Mouse (Mus musculus) forebrain, embryonic 11.5 days (tissue): Measurements from ENCODE around the gene Dync2li1. TPM values are rescaled to one million over a fixed set of nuclear protein-coding genes. Genes with fewer than 3 reads are reported as not detected.

ENCODE experiments used
- ATAC-seq: fragments of 200-750 bp; cut with Nextera tagmentation; replicated peaks from 2 replicates; pipeline ENCODE4 v1.8.0; 2017; ENCODE audit warnings: moderate TSS enrichment; ENCODE audit not compliant: low FRiP score
- DNase-seq: peaks from one replicate; pipeline ENCODE4 v3.0.0-alpha.2; 2017; ENCODE audit warnings: low spot score
- H3K27ac ChIP-seq: fragments of 300-500 bp; sonication (generic); 2 replicates; pipeline ENCODE4 v1.5.1; 2014; ENCODE audit warnings: low read depth, low read length
- H3K27me3 ChIP-seq: fragments of 300-500 bp; sonication (generic); 2 replicates; pipeline ENCODE4 v1.6.1; 2014; ENCODE audit warnings: mild to moderate bottlenecking, low read length, mixed read lengths; ENCODE audit not compliant: control insufficient read depth, insufficient read depth
- H3K36me3 ChIP-seq: fragments of 300-500 bp; sonication (generic); 2 replicates; pipeline ENCODE4 v1.6.1; 2014; ENCODE audit warnings: mild to moderate bottlenecking, low read length, moderate library complexity, mixed read lengths; ENCODE audit not compliant: control insufficient read depth, insufficient read depth
- H3K4me1 ChIP-seq: fragments of 300-500 bp; sonication (generic); replicated peaks from 2 replicates; pipeline ENCODE4 v1.6.1; 2014; ENCODE audit warnings: low read length, mixed read lengths; ENCODE audit not compliant: control insufficient read depth, insufficient read depth
- H3K4me2 ChIP-seq: fragments of 300-500 bp; sonication (generic); 2 replicates; pipeline ENCODE4 v1.6.1; 2014; ENCODE audit warnings: low read depth, mild to moderate bottlenecking, low read length, moderate library complexity, mixed read lengths; ENCODE audit not compliant: severe bottlenecking
- H3K4me3 ChIP-seq: fragments of 300-500 bp; sonication (generic); 2 replicates; pipeline ENCODE4 v1.5.1; 2014; ENCODE audit warnings: low read depth, low read length
- H3K9ac ChIP-seq: fragments of 300-500 bp; sonication (generic); 2 replicates; pipeline ENCODE4 v1.6.1; 2014; ENCODE audit warnings: low read length
- H3K9me3 ChIP-seq: fragments of 300-500 bp; sonication (generic); 2 replicates; pipeline ENCODE4 v1.6.1; 2016; ENCODE audit warnings: low read length, mixed read lengths; ENCODE audit not compliant: control insufficient read depth
- WGBS: fragments of 180-500 bp; shearing (Covaris S2); extraction: QIAGEN DNeasy Blood & Tissue Kit; methylation state at CpG from one replicate; pipeline ENCODE4 v1.1.7; 2014; 5-methylcytosine and 5-hydroxymethylcytosine counted together
- polyA plus RNA-seq: library from polyadenylated mRNA; unstranded; fragments of >200 nt; fragmentation: Nextera tagmentation; extraction: Ambion mirVana; gene quantifications from 2 replicates; pipeline ENCODE4 v1.2.1, GENCODE M21; 2014

Dync2li1 gene
- polyA plus RNA-seq, 1 experiment from 2014 or later = 41.8 TPM

DNA sequence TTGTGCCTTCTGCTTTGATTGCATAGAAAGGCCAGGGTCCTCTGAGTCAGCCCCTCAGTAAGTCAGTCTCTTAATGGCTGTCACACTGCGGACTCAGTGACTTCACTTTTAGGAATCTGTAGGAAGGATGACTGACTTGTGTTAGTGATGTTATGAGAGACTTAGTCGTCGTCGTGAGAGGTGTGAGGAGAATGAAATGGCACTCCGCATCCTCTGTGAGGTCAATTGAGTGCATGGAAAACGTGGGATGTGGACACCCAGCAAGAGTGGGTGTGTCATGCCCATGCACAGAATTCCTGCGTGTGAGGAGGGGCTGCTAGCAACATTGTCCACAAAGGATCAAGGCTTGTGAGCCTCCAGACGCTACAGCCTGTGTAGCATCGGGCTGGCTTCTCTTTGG lies 2.3 kb downstream of the Dync2li1 start:
- Histone ChIP-seq H3K9me3 (no peaks in the 10 kb centered on the region), H3K27me3 (no peaks in the 10 kb centered on the region), H3K9ac (no peak overlapping the region), H3K4me2 (no peak overlapping the region), H3K27ac (no peak overlapping the region), H3K4me3 (no peak overlapping the region), H3K4me1 (0 out of 2 replicates have a peak, but pooled peaks cover 3% of the 10 kb centered on the region), H3K36me3 (no peaks in the 10 kb centered on the region)
- WGBS = 88% methylated on average over 9 of the region's 9 CpGs
- no peak for DNase-seq
- no peak for ATAC-seq

DNA sequence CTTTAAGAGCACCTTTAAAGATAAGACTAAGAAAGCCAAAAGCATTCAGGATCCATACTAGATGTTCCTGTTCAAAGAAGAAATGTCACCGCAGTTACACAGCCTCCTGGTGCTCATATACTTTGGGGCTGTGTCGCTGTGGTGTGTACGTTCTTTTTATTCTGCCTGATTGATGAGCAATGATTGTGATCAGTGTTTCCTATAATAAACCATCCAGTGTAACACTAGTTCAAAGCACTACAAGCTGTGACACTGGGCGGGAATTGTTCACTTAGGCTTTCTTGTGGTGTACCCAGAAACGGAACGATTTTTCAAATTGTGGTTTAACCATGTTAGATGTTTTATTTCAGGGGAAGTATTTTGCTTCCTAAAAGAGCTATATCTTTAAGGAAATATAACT lies 5.5 kb downstream of the Dync2li1 start:
- no peak overlapping the region for H3K27ac ChIP-seq
- H3K27me3 ChIP-seq = no peaks in the 10 kb centered on the region
- WGBS = 91% methylated on average over 6 of the region's 6 CpGs
- no peak overlapping the region for H3K9ac ChIP-seq
- no peaks in the 10 kb centered on the region for H3K36me3 ChIP-seq
- H3K4me3 ChIP-seq = no peak overlapping the region
- no peak overlapping the region for H3K4me2 ChIP-seq
- H3K4me1 ChIP-seq = 0 out of 2 replicates have a peak, but pooled peaks cover 2% of the 10 kb centered on the region
- H3K9me3 ChIP-seq = no peaks in the 10 kb centered on the region
- ATAC-seq (no peak), DNase-seq (no peak)

DNA sequence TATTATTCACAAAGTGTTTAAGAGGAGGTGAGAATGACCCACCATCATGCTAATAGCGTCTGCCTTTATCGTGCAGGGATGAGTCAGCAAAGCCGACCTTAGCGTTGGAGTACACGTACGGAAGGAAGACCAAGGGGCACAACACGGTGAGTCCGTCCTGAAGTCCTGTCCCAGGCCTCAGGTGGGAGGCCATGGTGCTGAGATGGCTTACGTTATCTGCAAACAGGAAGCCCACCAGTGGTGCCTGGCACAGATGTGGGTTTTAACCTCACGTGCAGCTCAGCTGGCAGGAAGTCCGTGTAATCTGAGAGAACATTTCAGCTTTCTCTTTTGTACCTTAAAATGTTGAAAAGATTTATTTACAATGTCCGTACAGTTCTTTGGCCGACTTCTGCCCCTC lies 7.1 kb downstream of the Dync2li1 start:
- Histone ChIP-seq H3K4me2 (no peak overlapping the region), H3K4me3 (no peak overlapping the region), H3K4me1 (no peaks in the 10 kb centered on the region), H3K27me3 (no peaks in the 10 kb centered on the region), H3K9ac (no peak overlapping the region), H3K27ac (no peak overlapping the region), H3K36me3 (no peaks in the 10 kb centered on the region), H3K9me3 (no peaks in the 10 kb centered on the region)
- DNase-seq (peak; percentile 37), ATAC-seq (no peak)
- WGBS = 91% methylated on average over 13 of the region's 13 CpGs

DNA sequence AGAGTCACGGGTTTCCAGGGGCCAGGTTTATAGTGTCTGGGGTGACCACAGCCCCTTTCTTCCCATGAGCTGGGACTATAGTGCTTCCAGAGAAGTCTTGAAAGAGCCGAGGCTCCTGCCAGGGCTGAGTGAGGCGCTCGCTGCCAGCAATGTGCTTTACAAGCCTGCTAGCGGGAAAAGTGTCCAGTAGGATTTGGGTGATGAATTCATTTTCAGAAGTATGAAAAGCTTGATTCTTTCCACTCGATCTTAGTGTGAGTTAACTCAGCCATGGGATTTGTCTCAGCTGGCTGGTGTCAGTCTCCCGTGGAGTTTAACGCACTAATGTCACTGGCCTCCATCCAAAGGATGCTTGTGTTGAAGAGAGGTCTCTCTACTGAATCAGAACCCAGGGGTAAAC lies 10.0 kb downstream of the Dync2li1 start:
- no peaks in the 10 kb centered on the region for H3K9me3 ChIP-seq
- no peaks in the 10 kb centered on the region for H3K4me1 ChIP-seq
- H3K9ac ChIP-seq = no peak overlapping the region
- no peak for ATAC-seq
- 80% methylated on average over 8 of the region's 8 CpGs for WGBS
- no peak overlapping the region for H3K4me3 ChIP-seq
- H3K4me2 ChIP-seq = no peak overlapping the region
- H3K27ac ChIP-seq = no peak overlapping the region
- no peaks in the 10 kb centered on the region for H3K27me3 ChIP-seq
- peak; percentile 35 for DNase-seq
- no peaks in the 10 kb centered on the region for H3K36me3 ChIP-seq

DNA sequence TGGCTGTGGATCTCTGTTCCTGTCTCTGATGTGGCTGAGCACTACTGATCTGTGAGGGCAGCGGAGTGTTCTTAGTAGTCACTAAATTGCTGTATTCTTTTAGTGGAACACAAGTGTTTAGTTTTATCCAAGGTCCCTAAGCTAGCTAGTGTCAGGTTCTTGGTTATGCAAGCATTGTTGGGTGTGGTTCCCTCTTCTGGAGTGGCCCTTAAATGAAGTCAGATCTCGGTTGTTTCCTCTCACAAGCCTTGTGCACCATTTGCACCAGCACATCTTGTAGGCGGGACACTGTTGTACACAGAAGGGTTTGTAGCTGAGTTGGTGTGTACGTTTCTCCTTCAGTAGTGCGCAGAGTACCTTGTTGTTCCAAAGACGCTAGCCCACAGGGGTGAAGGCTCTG lies 11.7 kb downstream of the Dync2li1 start:
- H3K4me3 ChIP-seq = no peak overlapping the region
- H3K4me1 ChIP-seq = no peaks in the 10 kb centered on the region
- no peak overlapping the region for H3K9ac ChIP-seq
- no peak overlapping the region for H3K27ac ChIP-seq
- no peak for ATAC-seq
- no peak for DNase-seq
- H3K27me3 ChIP-seq = no peaks in the 10 kb centered on the region
- 93% methylated on average over 6 of the region's 6 CpGs for WGBS
- H3K36me3 ChIP-seq = no peaks in the 10 kb centered on the region
- no peaks in the 10 kb centered on the region for H3K9me3 ChIP-seq
- no peak overlapping the region for H3K4me2 ChIP-seq

DNA sequence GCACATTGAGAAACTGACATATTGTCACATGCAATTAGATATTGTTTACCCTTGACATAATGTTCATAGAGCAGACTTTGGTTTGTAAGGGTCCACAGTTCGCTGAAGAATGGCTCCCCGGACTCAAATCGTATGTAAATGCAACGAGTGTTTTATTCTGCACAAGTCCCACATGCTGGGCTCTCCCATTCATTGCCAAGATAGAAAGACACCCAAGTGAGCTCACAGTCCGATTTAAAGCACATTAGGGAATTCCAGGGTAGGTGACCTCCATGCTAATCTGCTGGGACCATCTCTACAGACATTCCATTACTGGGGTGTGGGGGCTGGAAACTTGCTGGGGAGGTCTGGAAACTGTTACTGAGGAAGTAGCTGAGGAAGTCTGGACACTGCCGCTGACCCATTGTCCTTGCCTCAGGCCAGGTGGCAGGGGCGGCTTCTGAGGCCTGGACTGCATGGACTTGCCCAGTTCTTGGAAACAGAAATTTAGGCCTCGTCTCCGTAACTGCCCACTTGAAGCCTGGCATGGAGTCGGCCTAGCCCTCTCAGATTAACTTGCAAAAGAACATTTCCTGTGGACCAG lies 13.6 kb downstream of the Dync2li1 start:
- ATAC-seq = no peak
- no peak overlapping the region for H3K9ac ChIP-seq
- no peak overlapping the region for H3K4me3 ChIP-seq
- H3K27ac ChIP-seq = no peak overlapping the region
- peaks cover 3% of the 10 kb centered on the region; the same call in 1 of the 2 replicates for H3K4me1 ChIP-seq
- no peak overlapping the region for H3K4me2 ChIP-seq
- no peaks in the 10 kb centered on the region for H3K27me3 ChIP-seq
- no peaks in the 10 kb centered on the region for H3K9me3 ChIP-seq
- WGBS = 44% methylated on average over 10 of the region's 10 CpGs
- no peak for DNase-seq
- H3K36me3 ChIP-seq = no peaks in the 10 kb centered on the region

DNA sequence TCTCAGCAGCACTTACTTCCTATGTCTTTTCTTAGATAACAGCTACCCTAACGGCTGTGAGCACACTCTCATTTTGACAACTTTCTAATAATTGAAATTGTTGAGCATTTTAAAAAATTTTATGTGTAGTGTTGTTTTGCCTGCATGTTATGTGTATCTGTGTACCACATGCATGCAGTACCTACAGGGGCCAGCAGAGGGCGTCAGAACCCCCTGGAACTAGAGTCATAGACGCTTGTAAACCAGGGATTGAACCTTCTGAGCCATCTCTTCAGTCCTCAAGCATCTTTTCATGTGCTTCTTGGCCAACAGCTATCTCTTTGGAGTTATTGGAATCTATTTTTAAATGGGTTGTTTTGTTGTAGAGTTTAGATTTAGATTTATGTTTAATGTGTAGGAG lies 15.6 kb downstream of the Dync2li1 start:
- Histone ChIP-seq H3K4me2 (no peak overlapping the region), H3K27me3 (no peaks in the 10 kb centered on the region), H3K9me3 (no peaks in the 10 kb centered on the region), H3K4me1 (peaks cover 9% of the 10 kb centered on the region), H3K27ac (no peak overlapping the region), H3K36me3 (no peaks in the 10 kb centered on the region), H3K9ac (no peak overlapping the region), H3K4me3 (no peak overlapping the region)
- DNase-seq = peak; percentile 72
- 33% methylated on average over 3 of the region's 3 CpGs for WGBS
- no peak for ATAC-seq

DNA sequence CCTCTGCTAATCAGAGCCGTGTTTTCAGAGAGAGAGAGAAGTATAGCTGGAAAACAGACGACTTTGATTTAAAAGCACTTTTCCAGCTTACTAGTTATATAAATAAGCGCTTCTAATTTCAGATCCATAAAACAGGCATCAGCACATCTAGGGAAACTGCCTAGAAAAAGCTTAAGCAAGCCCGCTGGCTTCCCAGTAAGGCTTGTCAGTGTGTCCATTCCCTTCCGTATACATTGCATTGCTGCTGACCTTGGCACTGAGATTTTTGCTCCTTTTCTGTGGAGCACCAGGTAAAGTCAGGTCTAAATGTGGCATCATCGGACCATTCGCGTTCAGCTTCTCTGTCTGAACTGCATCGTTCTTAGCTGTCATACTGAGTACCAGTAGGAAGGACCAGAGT lies 16.0 kb downstream of the Dync2li1 start:
- ATAC-seq (no peak), DNase-seq (no peak)
- H3K4me2 ChIP-seq = no peak overlapping the region
- H3K4me3 ChIP-seq = no peak overlapping the region
- H3K9me3 ChIP-seq = no peaks in the 10 kb centered on the region
- no peaks in the 10 kb centered on the region for H3K36me3 ChIP-seq
- 95% methylated on average over 9 of the region's 9 CpGs for WGBS
- peaks cover 9% of the 10 kb centered on the region for H3K4me1 ChIP-seq
- no peak overlapping the region for H3K9ac ChIP-seq
- no peaks in the 10 kb centered on the region for H3K27me3 ChIP-seq
- H3K27ac ChIP-seq = no peak overlapping the region

DNA sequence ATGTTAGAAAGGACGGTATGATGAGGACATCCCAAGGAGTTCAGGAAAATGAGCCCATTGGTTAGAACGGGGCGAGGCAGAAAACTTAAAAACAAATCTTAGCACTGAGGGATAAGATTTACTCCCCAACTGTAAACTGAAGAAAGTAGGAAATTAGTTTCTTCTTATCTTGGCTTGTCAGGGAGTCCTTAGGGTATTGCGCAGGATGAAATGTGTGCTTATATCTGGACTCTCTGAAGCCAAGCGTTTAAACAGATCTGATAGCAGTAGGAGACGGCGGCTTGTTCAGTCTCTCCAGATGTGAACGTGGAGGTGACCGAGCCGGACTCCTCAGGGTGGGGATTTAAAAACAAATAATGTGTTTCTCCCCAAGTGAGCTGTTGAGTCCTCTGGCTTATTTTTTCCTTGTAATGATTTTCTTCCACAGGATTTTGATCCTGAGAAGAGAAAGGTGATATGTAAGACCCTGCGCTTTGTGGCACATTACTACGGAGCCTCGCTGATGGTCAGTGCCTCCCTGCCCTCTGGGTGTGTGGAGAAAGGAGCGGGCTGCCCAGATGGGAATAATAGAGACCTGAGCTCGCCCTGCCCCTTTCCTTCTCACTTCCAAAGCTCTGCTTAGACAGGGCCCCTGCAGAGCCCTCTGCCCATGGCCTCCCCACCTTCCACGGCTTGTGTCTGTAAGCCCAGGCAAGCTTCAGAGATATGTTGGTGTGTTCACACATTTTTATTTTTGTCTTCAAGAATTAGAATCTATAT lies 18.2 kb downstream of the Dync2li1 start:
- H3K9ac ChIP-seq = peak overlapping the region; percentile 9; the same call in 1 of the 2 replicates
- 0 out of 2 replicates have a peak, but pooled peaks have one; percentile 40 for ATAC-seq
- 52% methylated on average over 16 of the region's 16 CpGs for WGBS
- no peak overlapping the region for H3K27ac ChIP-seq
- no peaks in the 10 kb centered on the region for H3K27me3 ChIP-seq
- H3K9me3 ChIP-seq = no peaks in the 10 kb centered on the region
- no peaks in the 10 kb centered on the region for H3K36me3 ChIP-seq
- peaks cover 9% of the 10 kb centered on the region for H3K4me1 ChIP-seq
- no peak overlapping the region for H3K4me2 ChIP-seq
- DNase-seq = no peak
- no peak overlapping the region for H3K4me3 ChIP-seq
